Mouse (Mus musculus) kidney, postnatal 10 days (tissue): ENCODE results near the gene Arl5c.
A peak's percentile ranks its signal among the peaks of the same experiment; 100 is the strongest.

Experiments
- DNase-seq: peaks from one replicate; pipeline ENCODE4 v3.0.0; 2021; ENCODE audit warnings: mixed read lengths

Arl5c gene

DNA sequence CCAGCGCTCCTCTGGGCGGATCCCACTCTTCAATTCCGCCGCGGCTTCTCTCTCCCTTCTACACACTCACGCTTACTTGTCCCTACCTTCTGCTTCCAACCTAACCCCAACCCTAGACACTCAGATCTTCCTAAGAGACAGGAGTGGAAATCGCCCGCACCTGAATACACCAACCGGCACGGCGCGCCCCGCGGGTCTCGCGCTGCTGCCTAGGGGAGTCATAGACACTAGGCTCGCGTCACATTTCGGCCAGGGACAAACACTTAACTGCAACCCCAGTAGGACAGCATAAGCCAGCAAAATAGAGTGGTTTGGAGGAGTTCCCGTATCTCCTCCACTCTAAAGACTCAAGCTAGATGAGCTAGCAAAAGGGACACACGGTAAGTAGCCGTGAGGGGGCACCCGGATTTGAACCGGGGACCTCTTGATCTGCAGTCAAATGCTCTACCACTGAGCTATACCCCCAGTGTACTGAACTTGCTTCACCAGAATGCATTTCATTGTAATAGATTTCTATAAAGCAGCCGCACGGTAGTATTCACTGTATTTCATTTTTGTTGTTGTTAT, 7.4 kb downstream of the Arl5c start:
- DNase-seq: peak; percentile 92

DNA sequence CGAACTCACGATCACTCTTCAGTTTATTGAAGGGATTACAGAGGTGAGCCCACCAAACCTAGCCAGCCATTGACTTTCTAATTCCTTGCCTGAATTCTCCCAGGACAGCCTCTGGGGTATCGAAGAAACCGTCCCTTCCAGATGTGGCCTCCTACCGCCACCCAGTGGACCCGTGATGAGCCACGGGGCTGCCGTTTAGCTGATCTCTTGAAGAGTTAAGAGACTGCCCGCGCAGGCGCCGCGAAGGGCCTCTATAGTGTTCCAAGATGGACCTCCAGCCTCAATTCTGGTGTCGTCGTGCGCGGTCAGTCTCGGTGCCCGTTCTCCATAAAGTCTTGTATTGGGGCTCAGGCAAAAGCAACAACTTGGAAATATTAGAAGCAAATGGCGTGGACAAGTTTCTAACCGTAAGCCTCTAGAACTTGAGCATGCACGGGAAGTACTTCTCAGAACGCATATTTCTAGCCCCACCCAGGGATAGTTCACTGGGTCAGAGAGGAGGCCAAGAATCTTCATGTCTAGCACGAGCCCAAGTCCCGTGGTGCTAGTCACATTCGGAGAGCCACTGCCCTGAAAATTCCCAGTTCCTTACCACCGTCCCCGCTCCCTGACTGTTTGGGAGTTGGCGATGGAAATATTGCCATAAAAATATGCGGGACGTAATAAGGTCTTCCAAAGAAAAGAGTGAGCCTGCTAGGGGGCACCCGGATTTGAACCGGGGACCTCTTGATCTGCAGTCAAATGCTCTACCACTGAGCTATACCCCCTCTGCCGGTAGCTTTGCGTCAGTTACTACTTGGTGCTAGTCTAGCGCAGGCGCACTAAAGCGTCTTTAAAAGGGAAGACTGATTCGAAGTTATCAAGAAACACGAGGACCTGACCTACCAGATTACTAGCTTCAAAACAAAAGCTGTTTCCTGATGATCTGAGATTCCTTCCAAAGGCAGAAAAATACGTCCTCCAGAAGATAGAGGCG, 8.1 kb downstream of the Arl5c start:
- peak; percentile 97 for DNase-seq

DNA sequence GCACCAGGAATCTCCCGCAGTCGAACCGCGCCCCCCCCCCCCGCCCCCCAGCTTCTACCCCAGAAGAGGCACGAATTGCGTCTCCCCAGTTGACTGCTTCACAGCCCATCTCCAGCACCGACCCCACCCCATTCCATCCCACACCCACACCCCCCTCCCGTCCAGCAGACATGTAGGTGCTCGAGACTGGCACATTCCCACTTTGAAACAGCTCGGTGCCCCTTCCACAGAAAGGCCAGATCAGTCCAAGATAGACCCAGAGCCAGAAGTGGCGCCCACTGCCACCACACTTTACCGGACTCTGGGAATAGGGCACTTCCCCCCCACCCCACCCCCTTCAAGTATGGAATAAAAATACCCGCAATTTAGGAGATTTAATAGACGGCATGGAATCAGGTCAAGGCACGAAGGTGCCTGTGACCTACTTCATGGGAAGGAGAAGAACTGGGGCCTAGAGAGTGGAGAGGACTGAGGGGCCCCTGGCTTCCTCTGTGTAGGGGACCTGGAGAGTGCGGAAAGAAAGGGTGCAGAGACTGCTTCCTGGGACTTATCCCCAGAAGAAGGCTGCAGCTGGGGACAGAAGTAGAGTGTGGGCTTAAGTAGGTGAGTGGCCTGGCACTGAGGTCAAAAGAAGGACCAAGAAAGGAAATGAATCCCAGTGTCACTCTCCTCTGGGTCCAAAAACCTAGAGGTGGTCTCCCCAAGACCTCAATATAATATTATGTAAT, 9.1 kb downstream of the Arl5c start:
- no peak for DNase-seq

DNA sequence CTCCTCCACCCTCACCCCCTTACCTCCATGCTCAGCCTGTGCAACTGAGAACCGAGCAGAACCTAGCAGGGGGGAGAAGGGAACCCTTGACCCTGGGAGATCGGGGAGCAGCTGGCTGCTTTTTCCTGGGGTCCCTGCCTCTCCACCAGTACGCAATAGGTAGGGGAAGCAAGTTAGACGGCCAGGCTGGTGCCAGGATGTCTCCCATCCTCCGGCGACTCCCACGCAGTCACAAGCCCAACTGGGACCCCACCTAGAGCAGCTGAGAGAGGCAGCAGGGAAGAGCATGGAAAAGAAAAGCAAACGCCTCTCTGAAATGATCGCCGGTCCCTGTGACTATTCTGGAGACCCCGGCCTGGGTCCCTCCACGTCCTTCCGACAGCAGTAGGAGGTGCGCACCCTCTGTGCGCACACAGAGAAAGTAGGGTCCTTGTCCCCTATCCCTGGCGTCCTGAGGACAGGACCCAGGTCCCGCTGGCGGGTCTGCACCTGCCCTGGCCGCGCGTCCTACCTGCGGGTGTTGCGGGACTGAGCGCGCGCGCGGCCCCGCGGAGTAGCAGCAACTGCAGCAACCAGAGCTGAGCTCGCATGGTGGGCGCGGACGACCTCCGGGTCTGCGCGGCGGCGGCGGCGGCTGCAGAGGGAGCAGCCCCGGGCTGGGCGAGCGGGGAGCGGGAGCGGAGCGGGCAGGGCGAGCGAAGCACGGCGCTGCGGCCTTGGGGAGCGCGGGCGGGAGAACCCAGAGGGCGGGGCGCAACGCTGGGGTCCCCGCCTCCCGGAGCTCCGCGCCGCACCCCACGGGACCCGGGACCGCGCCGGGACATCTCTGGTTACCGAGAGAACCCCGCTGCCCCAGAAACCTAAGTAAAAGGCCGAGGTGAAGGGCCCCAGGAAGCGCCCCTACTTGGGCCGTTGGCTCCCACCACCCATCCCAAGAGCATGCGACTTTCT, 10.0 kb downstream of the Arl5c start, which contains the start of gene Plxdc1:
Gene Plxdc1 (minus strand): TSS at position 718 of the 951 bp plus-strand sequence.
- DNase-seq: peak; percentile 62

DNA sequence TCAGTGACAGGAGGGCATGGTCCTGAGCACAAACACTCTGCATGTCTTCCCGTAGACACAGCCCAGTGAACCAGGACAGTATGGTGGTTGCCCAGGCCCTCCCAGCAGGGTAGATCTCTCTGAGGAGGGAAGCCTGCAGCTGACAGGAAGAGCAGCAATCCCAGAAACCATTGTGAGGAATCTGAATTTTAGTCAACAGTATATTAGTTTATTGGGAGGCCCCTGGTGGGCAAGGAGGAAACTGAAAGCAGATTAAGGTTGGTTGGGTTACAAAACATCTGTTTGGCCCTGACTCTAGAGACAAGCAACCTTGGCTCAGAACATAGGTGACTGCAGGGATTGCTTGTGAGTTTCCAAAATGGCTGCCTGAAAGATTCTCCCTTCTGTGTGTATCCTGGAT, 12.0 kb downstream of the Arl5c start:
- no peak for DNase-seq

DNA sequence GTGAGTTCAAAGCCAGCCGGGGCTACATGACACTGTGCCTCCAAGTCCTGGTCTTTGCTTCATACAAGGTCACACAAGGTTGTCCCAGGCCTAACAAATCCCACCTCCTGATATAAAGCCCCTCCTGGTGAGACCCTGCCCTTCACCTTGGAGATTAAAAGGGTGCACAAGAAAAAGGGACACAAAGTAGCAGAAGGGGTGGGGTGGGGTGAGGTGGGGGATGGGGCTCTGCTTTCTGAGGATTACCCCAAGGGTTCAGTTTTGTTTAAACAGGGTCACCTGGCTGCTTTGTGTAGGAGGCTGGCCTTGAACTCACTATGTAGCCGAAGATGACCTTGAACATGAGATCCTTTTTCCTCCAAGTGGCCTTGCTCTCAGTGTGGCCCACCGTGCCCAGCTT, 12.5 kb downstream of the Arl5c start:
- no peak for DNase-seq

DNA sequence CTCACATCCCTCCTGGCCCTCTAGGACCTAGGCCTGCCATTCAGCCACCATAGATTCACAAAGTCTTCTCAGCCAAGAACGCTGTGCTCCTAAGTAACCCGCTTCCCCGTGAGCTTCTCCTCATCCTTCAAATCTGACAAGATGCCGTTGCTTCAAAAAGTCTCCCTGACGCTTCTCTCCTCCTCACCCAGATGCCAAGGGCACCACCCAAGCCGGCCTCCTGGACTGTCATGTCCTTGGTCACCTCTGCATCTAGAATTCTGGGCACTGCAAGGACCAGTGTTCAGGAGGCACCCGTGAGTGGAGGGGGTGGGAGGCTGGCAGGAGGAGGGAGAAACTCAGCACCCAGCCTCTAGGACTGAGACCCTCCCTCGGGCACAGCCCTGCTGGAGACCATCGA, 13.3 kb downstream of the Arl5c start:
- DNase-seq: no peak

DNA sequence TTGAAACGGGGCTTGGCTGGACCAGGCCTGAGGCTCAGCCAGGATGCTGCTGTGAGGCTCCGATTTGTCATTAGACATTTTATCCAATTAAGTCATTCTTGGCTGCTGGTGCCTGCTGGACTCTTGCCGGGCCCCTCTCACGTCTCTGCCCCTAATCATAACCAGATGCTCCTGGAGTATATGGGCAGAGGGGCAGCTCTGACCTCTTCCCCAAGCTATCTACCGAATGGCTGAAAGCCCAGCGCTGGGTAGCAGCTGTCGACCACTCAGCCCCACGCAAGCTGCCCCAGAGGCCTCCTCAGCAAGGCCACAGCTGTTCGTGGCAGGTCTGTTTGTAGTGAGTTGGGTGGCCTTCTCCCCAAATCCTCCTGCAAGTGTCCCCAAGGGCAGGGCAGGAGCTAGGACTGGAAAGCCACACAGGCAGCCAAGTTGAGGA, 15.4 kb downstream of the Arl5c start:
- no peak for DNase-seq

DNA sequence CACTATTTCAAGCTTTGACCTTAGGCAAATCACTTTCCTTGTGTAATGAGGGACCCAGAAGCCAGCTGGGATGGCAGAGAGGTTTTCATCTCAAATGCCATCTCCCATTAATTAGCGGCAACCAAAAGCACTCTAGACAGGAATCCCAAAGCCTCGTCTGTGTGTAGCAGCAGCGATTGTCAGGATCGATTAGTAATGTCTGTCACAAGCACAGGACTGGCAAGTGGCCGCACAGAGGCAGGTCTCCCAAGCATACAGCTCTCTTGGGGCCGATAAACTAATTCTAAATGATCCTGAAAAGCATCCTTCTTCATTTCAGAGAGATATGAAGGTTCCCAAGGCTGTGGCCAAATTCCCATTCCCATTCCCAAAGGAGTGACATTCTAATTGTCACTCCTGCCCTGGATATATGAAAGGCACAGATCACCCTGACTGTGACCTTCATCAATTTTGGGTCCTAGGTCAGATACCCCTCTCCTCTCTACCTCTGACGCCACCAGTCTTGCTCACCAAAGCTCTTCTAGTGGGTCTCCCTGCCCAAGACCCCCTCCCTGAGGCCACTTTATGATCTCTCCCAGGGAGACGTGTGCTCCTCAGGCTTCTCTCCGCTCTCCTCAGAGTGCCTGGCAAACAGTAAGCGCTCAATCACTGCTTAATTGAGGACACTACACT, 16.0 kb downstream of the Arl5c start:
- DNase-seq: no peak

DNA sequence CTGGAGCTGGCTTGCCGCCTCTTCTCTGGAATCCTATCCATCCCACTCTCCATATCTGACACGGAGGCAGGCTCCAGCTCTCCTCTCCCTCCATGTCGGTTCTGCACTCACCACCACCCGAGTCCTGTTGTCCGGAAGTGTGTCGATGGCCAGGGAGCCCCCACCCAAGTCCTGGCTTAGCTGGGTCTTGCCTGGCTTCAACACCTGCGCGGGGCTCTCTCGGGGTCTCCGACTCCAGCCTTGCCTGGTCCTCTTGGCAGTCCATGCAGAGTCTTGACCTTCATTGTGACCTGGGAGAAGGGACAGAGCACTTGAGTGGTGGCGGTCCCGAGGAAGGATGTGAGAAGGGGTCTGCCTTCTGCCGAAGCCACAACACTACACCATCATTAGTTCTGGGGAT, 17.6 kb downstream of the Arl5c start:
- no peak for DNase-seq

DNA sequence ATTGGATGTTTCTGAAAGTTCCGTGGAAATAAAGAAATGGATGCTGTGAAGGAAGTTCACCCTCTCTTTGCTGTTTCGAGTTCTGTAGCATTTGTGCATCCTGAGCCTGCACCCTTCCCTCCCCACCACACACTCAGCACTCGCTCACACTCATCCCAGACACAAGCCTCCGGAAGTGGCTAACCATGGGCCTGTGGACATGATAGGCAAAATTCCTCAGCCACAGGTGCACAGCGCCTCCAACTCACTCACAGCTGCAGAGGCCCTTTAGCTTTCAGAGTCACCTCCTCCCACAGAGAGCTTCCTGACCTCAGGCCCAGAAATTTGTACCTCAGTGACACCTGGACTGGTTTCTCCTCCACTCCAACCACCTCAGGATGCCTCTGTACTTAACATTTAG, 18.2 kb downstream of the Arl5c start:
- DNase-seq: no peak

DNA sequence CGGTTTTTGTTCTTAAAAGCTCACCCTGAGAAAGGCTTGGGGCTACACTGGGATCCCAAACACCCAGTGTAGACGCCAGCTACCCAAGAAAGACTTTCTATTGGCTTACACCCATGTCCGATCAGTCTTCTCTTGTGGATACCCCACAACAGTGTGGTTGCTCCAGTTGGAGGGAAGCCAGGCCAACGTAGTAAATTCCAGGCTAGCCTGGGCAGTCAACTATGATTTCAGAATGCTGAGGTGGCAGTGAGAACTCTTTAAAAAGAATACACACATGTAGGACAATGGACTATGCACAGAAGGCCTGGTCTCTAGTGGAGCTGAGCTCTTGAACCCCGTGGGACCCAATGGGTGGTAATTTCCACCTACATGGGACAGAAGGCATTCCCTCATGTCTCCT, 21.2 kb downstream of the Arl5c start:
- DNase-seq: no peak

DNA sequence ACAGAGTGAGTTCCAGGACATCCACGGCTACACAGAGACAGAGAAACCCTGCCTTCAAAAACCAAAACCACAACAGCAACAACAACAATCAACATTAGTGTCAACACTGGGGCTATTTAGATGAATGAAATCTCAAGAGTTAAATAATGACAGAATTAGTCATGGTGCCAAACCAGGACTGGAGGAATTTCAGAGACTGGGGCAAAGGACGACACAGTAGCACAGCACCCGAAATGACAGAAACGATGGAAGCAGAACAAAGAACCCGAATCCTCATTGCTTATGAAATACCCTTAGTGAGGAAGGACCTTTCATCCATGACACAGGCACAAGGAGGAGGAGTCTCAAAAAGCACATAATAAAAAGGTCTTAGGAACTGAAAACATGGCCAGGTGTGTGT, 21.8 kb downstream of the Arl5c start:
- DNase-seq: no peak

DNA sequence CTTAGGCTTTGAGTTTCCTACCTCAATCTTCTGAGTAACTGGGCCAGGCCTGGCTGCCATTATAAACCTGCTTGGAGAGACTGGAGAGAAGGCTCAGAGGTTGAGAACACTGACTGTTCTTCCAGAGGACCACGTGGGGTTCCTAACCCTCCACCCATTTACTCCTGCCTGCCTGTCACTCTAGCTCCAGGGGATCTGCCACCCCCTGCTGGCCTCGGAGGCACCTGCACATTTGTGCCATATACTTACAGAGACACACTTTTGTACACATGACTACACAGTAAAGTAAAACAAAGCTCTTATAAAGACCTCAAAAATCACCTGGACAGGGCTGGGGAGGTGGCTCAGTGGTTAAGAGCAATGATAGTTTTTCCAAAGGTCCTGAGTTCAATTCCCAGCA, 23.5 kb downstream of the Arl5c start:
- no peak for DNase-seq

DNA sequence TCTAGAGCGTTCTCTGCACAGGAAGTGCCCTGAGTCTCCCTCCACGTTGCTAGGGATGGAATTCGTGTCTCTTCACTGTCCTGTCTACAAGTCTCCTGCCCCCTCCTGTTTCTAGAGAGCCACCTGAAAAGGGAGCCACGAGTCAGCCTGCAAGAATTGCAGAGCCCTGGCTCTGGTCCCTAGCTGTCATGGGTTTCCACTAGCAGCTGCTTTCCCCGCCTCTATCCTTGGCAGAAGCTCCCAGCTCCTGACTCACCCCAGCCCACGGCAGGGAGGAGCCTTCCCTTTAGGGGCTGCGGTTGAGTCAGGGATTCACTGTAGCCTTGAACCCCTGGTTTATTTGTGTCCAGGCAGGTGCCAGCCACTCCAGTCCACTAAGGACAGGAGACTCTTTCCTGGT, 24.7 kb downstream of the Arl5c start:
- peak; percentile 64 for DNase-seq

DNA sequence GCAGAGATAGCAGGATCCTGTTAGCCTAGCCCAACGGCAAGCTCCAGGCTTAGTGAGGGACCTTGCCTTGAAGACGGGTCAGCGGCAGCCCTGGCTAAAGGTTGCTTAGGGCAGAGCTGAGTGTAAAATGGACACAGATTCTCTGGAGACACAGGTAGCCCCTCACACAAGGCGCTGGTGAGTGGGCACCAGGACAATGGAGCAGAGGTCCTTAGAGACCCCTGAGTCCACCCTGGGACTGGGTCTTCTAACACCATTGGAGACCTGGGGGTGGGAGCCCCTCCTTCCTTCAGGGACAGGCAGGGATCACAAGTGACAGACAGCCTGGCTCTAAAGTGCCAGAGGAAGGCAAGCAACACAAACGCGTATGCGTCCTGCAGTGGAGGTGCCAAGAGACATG, 25.2 kb downstream of the Arl5c start:
- DNase-seq: no peak

DNA sequence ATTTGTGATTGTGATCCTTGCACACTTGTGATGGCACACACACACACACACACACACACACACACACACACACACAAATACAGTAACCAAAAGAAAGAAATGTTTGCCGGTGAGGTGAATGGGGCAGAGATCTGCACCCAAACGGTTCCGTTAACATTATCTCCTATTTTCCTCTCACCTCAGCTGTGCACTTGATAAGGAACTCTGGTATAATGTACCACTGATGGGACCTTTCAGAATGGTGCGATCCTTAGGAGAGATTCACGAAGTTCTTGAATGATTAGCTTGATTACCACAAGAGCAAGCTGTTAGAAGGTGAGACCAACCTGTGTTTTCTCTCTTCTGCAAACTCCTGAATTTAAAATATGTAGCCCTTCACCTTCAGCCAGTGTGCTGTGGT, 27.6 kb downstream of the Arl5c start:
- no peak for DNase-seq

DNA sequence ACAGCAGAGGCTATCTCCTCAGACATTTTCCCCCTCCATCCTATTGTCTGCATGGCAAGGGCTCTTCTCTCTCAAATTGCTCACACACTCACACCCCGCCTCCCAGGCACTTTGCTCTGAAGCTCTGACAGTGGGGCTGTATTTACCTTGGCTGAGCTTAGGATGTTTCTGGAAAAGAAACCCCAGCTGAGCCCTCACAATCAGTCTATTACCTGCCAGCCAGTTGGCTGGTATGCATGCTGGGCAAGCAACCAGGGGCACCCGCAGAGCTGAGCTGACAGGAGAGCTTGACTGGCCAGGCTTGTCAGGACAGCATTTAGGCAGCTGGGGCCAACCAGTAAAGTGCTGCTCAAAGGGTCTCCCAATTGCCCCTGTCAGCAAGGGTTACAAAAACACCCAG, 28.9 kb downstream of the Arl5c start:
- DNase-seq: peak; percentile 22

DNA sequence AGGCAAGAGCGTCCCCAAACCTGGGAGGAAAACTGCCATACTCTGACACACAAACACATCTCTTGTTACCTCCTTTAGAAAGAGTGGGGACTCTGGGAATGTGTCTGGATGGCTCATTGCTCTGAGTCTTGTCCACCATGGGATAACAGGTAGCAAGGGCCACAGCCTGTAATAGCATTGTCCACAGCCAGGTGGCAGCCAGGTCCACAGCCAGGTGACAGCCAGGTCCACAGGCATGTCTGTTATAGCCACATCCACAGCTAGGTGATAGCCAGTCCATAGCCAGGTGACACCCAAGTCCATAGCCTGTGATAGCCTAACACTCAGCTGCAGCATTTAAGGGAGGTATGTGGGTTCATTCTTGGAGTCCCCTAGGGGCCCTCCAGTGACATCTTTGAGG, 35.1 kb downstream of the Arl5c start:
- peak; percentile 56 for DNase-seq

DNA sequence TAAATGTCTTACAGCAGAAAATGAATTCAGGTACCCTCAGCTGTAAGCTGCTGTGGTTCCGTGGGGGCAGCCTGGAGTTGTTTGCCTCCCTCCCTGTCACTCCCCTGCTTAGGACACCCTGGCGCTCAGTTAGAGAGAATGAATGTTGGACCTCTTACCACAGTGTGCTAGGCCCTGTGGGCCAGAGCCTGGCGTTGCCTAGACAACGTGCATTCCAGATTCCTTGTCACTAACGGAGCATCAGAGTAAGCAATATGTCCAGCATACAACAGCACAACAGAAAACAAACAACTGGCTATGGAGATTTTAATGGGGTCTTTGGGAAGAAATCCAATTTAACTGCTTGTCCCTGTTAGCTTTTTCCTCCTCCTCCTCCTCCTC, 36.7 kb downstream of the Arl5c start:
- peak; percentile 39 for DNase-seq

DNA sequence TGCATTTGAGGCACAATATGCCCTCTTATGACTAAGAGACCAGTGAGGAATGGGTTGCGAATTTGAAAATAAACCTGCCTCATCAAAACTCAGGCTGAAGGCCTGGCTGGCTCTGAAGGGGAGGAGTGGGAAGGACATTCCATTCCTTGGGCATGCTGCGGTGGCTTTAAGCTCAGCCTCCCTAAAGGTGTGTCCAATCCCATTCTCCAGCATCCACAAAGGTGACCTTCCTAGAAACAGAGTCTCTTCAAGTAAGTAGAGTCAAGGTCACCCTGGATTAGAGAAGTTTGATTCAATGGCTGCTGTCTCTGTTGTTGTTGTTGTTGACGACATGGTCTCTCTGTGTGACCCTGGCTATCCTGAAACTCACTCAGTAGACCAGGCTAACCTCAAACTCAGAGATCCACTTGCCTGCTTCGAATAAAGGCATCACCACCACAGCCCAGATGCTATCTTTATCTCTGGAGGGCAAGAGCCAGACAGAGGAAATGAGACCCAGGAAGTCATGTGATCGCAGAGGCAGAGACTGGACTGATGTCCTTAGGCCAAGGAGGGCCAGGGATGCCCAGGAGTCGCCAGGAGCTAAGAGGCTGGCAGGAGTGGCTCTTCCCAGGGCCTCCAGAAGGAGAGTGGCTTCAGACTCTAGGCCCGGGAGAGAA, 37.2 kb downstream of the Arl5c start:
- no peak for DNase-seq
